In the genomic region with DNA sequence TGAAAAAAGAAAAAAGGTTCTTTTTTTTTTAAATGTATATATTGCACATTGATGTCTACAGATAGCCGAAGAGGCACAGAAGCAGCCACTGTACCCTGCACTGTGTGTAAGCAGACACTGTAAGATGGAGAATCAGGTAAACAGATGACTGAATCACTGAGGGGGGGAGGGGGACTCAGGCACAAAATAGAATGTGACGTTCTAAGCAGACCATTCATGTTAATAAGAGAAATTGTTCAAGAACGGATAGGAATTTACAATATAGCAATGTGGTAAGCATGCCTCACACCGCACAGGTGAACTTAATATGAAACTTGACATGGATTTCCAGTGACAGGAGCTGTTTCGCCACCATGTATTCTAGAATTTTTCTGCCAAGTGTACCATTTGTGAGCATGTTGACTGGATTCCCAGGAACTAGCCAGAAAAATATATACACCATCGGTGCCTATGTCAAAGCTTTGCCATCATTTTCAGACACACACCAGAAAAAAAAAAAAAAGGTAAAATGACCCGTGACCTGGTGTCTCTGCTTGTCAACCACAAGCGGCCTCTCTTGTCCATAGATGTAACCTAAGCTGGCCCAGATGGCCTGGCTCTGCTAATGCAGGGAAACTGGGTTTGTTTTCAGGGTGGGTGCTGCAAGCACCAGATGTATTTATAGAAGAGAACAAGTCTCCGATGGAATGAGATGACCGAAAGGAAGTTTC, we compare ENCODE assay signal across 8 mouse cellular contexts. TPM values are rescaled to one million over a fixed set of nuclear protein-coding genes. Genes with fewer than 3 reads are reported as not detected.
DNase-seq lines count a peak whose midpoint lies in the region; ATAC-seq and TF ChIP-seq lines count a peak whose summit lies in the region.

No protein-coding gene starts in this region.

- H3K4me3 ChIP-seq in E14TG2a.4 (replicated peaks; ENCODE audit: low read length): peak overlapping the region; percentile 99; the same call in 1 of the 2 replicates
- H3K4me3 ChIP-seq in forebrain, embryonic 12.5 days (replicated peaks): peak overlapping the region; percentile 92
- H3K4me3 ChIP-seq in limb, embryonic 15.5 days: peak overlapping the region; percentile 68
- peak overlapping the region; percentile 78 for H3K4me3 ChIP-seq in neural tube, embryonic 15.5 days (replicated peaks)

- DNase-seq in cerebellum, adult 11 months: peak; percentile 28
- DNase-seq in thymus, postnatal 25 days: no peak
- DNase-seq in thymus, postnatal 0 days (ENCODE audit: low spot score): no peak

- no peak for TF ChIP-seq CTCF in E14TG2a.4 (conservative IDR thresholded peaks at IDR 0.05; ENCODE audit: low read length)

- H3K27me3 ChIP-seq in E14TG2a.4 (ENCODE audit: insufficient read depth, low read length): no peaks in the 10 kb centered on the region
- H3K27me3 ChIP-seq in forebrain, embryonic 12.5 days: peaks cover 4% of the 10 kb centered on the region; the same call in 1 of the 2 replicates
- no peaks in the 10 kb centered on the region for H3K27me3 ChIP-seq in limb, embryonic 15.5 days
- no peaks in the 10 kb centered on the region for H3K27me3 ChIP-seq in neural tube, embryonic 15.5 days (replicated peaks)

- H3K9me3 ChIP-seq in E14TG2a.4 (ENCODE audit: low read length): no peaks in the 10 kb centered on the region
- peaks cover 7% of the 10 kb centered on the region; the same call in 1 of the 2 replicates for H3K9me3 ChIP-seq in forebrain, embryonic 12.5 days
- no peaks in the 10 kb centered on the region for H3K9me3 ChIP-seq in limb, embryonic 15.5 days
- no peaks in the 10 kb centered on the region for H3K9me3 ChIP-seq in neural tube, embryonic 15.5 days (replicated peaks)

- H3K4me2 ChIP-seq in forebrain, embryonic 12.5 days: peak overlapping the region; percentile 60
- peak overlapping the region; percentile 99; the same call in 1 of the 2 replicates for H3K4me2 ChIP-seq in limb, embryonic 15.5 days
- H3K4me2 ChIP-seq in neural tube, embryonic 15.5 days: peak overlapping the region; percentile 67

- H3K9ac ChIP-seq in forebrain, embryonic 12.5 days: peak overlapping the region; percentile 94
- no peak overlapping the region for H3K9ac ChIP-seq in limb, embryonic 15.5 days
- peak overlapping the region; percentile 88 for H3K9ac ChIP-seq in neural tube, embryonic 15.5 days (replicated peaks)

- no peaks in the 10 kb centered on the region for H3K36me3 ChIP-seq in E14TG2a.4 (ENCODE audit: insufficient read depth, low read length)
- no peaks in the 10 kb centered on the region for H3K36me3 ChIP-seq in forebrain, embryonic 12.5 days (replicated peaks)
- H3K36me3 ChIP-seq in limb, embryonic 15.5 days: no peaks in the 10 kb centered on the region
- no peaks in the 10 kb centered on the region for H3K36me3 ChIP-seq in neural tube, embryonic 15.5 days

- H3K27ac ChIP-seq in forebrain, embryonic 12.5 days: no peak overlapping the region
- no peak overlapping the region for H3K27ac ChIP-seq in limb, embryonic 15.5 days
- peak overlapping the region; percentile 93; the same call in 1 of the 2 replicates for H3K27ac ChIP-seq in neural tube, embryonic 15.5 days (replicated peaks)

- 67% methylated on average over 10 of the region's 10 CpGs for WGBS in forebrain, embryonic 12.5 days
- WGBS in limb, embryonic 15.5 days: 60% methylated on average over 10 of the region's 10 CpGs
- WGBS in neural tube, embryonic 15.5 days: 50% methylated on average over 10 of the region's 10 CpGs

- no peak for ATAC-seq in cerebellum, adult (ENCODE audit: insufficient number of reproducible peaks, low FRiP score, low TSS enrichment)
- no peak for ATAC-seq in forebrain, embryonic 12.5 days (ENCODE audit: low FRiP score)
- no peak for ATAC-seq in limb, embryonic 15.5 days (ENCODE audit: insufficient number of reproducible peaks, low FRiP score, low TSS enrichment, low read depth)
- ATAC-seq in neural tube, embryonic 15.5 days (ENCODE audit: low FRiP score): no peak

- peaks cover 31% of the 10 kb centered on the region for H3K4me1 ChIP-seq in E14TG2a.4 (replicated peaks; ENCODE audit: low read depth, low read length)
- peaks cover 17% of the 10 kb centered on the region for H3K4me1 ChIP-seq in forebrain, embryonic 12.5 days
- peaks cover 14% of the 10 kb centered on the region; the same call in 1 of the 2 replicates for H3K4me1 ChIP-seq in limb, embryonic 15.5 days
- peaks cover 17% of the 10 kb centered on the region for H3K4me1 ChIP-seq in neural tube, embryonic 15.5 days

RNA-seq across cellular contexts. Expression of gene Tspan13, which starts 1.6 kb away (rescaled TPM):
- 236 and 244 TPM in 2 replicates for polyA plus RNA-seq in forebrain, embryonic 12.5 days (2016; fragmentation: Nextera tagmentation; extraction: Ambion mirVana)
- polyA plus RNA-seq in limb, embryonic 15.5 days (2015; fragmentation: Nextera tagmentation; extraction: Ambion mirVana): 47.1 and 50.9 TPM in 2 replicates
- 380 and 441 TPM in 2 replicates for polyA plus RNA-seq in neural tube, embryonic 15.5 days (2015; fragmentation: Nextera tagmentation; extraction: Ambion mirVana)
- polyA plus RNA-seq in thymus, postnatal 0 days (2015; fragmentation: Nextera tagmentation; extraction: Ambion mirVana): 213 and 218 TPM in 2 replicates

RNA-seq across cellular contexts. Expression of gene Agr2, which starts 48.0 kb away (rescaled TPM):
- 0.33 and 0.36 TPM in 2 replicates for polyA plus RNA-seq in forebrain, embryonic 12.5 days (2016; fragmentation: Nextera tagmentation; extraction: Ambion mirVana)
- 0.19 TPM in 1 of 2 replicates, not detected in the other for polyA plus RNA-seq in limb, embryonic 15.5 days (2015; fragmentation: Nextera tagmentation; extraction: Ambion mirVana)
- polyA plus RNA-seq in neural tube, embryonic 15.5 days (2015; fragmentation: Nextera tagmentation; extraction: Ambion mirVana): 6.1 TPM in 1 of 2 replicates, not detected in the other
- 8.7 and 12.5 TPM in 2 replicates for polyA plus RNA-seq in thymus, postnatal 0 days (2015; fragmentation: Nextera tagmentation; extraction: Ambion mirVana)
